8 mouse cellular contexts compared by ENCODE assay signal in the genomic region with DNA sequence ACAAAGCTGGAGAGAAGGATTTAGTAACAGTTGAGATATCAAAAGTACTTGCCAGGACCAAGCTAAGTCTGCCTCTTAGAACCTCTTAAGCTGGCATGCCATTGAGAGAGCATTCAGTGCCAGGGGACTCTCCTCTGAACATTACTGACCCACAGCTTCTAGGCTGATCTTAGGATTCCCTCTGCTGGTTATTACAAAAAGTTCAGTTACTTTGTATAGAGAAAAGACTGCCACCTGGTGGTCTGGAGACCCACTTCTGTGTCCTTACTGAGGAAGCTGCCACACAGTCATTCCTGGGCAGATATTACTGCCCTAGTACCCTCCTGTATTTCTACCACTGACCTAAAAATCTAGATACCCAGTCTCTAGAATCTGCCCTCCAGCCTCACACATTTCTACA.
DNase-seq lines count a peak whose midpoint lies in the region; ATAC-seq lines count a peak whose summit lies in the region.

No protein-coding gene starts in this region.

- H3K27ac ChIP-seq in forebrain, embryonic 10.5 days, result no peak overlapping the region
- peak overlapping the region; percentile 24; the same call in 1 of the 2 replicates for H3K27ac ChIP-seq in heart, embryonic 16.5 days (ENCODE audit: low read length)
- H3K27ac ChIP-seq in liver, embryonic 11.5 days (ENCODE audit: low read depth, low read length), result no peak overlapping the region
- no peak overlapping the region for H3K27ac ChIP-seq in stomach, embryonic 14.5 days (ENCODE audit: low read length)

- peaks cover 26% of the 10 kb centered on the region for H3K4me1 ChIP-seq in forebrain, embryonic 10.5 days
- peaks cover 6% of the 10 kb centered on the region for H3K4me1 ChIP-seq in heart, embryonic 16.5 days (ENCODE audit: control insufficient read depth, insufficient read depth, low read length)
- H3K4me1 ChIP-seq in liver, embryonic 11.5 days (replicated peaks; ENCODE audit: control insufficient read depth, insufficient read depth, low read length), result no peaks in the 10 kb centered on the region
- no peaks in the 10 kb centered on the region for H3K4me1 ChIP-seq in stomach, embryonic 14.5 days (ENCODE audit: control insufficient read depth, insufficient read depth, low read length)

- no peaks in the 10 kb centered on the region for H3K9me3 ChIP-seq in forebrain, embryonic 10.5 days
- H3K9me3 ChIP-seq in heart, embryonic 16.5 days (replicated peaks; ENCODE audit: control insufficient read depth, low read length), result no peaks in the 10 kb centered on the region
- no peaks in the 10 kb centered on the region for H3K9me3 ChIP-seq in liver, embryonic 11.5 days (ENCODE audit: control insufficient read depth, low read length)
- no peaks in the 10 kb centered on the region for H3K9me3 ChIP-seq in stomach, embryonic 14.5 days (ENCODE audit: control insufficient read depth, low read depth, low read length)

- no peaks in the 10 kb centered on the region for H3K27me3 ChIP-seq in forebrain, embryonic 10.5 days (ENCODE audit: poor library complexity, severe bottlenecking)
- H3K27me3 ChIP-seq in heart, embryonic 16.5 days (ENCODE audit: control insufficient read depth, insufficient read depth, low read length), result peaks cover 22% of the 10 kb centered on the region
- H3K27me3 ChIP-seq in liver, embryonic 11.5 days (replicated peaks; ENCODE audit: control insufficient read depth, insufficient read depth, low read length), result no peaks in the 10 kb centered on the region
- H3K27me3 ChIP-seq in stomach, embryonic 14.5 days (ENCODE audit: control insufficient read depth, insufficient read depth, low read length), result no peaks in the 10 kb centered on the region

- no peak overlapping the region for H3K9ac ChIP-seq in heart, embryonic 16.5 days (ENCODE audit: low read length)
- H3K9ac ChIP-seq in liver, embryonic 11.5 days (ENCODE audit: low read depth, low read length), result no peak overlapping the region
- H3K9ac ChIP-seq in stomach, embryonic 14.5 days (replicated peaks; ENCODE audit: low read depth, low read length), result no peak overlapping the region

- no peak overlapping the region for H3K4me3 ChIP-seq in forebrain, embryonic 10.5 days
- H3K4me3 ChIP-seq in heart, embryonic 16.5 days (ENCODE audit: low read length), result no peak overlapping the region
- H3K4me3 ChIP-seq in liver, embryonic 11.5 days (ENCODE audit: low read depth, low read length), result no peak overlapping the region
- H3K4me3 ChIP-seq in stomach, embryonic 14.5 days (ENCODE audit: low read depth, low read length), result no peak overlapping the region

- H3K4me2 ChIP-seq in heart, embryonic 16.5 days (ENCODE audit: low read depth, low read length), result no peak overlapping the region
- H3K4me2 ChIP-seq in liver, embryonic 11.5 days, result no peak overlapping the region
- no peak overlapping the region for H3K4me2 ChIP-seq in stomach, embryonic 14.5 days (replicated peaks; ENCODE audit: low read depth, low read length)

- DNase-seq in brain, adult 2 months (ENCODE audit: low read depth, low spot score), result peak; percentile 95
- peak; percentile 49 for DNase-seq in forebrain, embryonic 10.5 days (ENCODE audit: extremely low spot score, low spot score)
- DNase-seq in kidney, postnatal 10 days, result peak; percentile 85
- DNase-seq in liver, embryonic 11.5 days (ENCODE audit: low spot score), result no peak
- DNase-seq in natural killer cell, adult 2 months (ENCODE audit: low spot score in 2 of 2), result peak; percentile 62 to 76

- peaks cover 83% of the 10 kb centered on the region for H3K36me3 ChIP-seq in forebrain, embryonic 10.5 days (replicated peaks)
- H3K36me3 ChIP-seq in heart, embryonic 16.5 days (ENCODE audit: control insufficient read depth, insufficient read depth), result peaks cover 8% of the 10 kb centered on the region; the same call in 1 of the 2 replicates
- H3K36me3 ChIP-seq in liver, embryonic 11.5 days (ENCODE audit: control insufficient read depth, insufficient read depth, low read length), result peaks cover 9% of the 10 kb centered on the region
- peaks cover 19% of the 10 kb centered on the region for H3K36me3 ChIP-seq in stomach, embryonic 14.5 days (ENCODE audit: control insufficient read depth, insufficient read depth, low read length)

- peak; percentile 90 for ATAC-seq in CD4-positive, CD25-positive, alpha-beta regulatory T cell, adult 4 months
- peak; percentile 90 for ATAC-seq in heart, embryonic 16.5 days (replicated peaks; ENCODE audit: extremely low read depth, insufficient read depth, low FRiP score)
- 0 out of 2 replicates have a peak, but pooled peaks have one; percentile 27 for ATAC-seq in liver, embryonic 11.5 days (replicated peaks; ENCODE audit: low FRiP score)
- ATAC-seq in stomach, embryonic 14.5 days (ENCODE audit: insufficient number of reproducible peaks, insufficient read depth, low FRiP score, low read depth), result peak; percentile 39; the same call in 1 of the 2 replicates

Comparison
In these comparisons a context has a peak if more than half of its experiments do, and no peak if none do; other contexts are left out.
1. ATAC-seq: peak in every context shown above with its lines; median percentile 90 in CD4-positive, CD25-positive, alpha-beta regulatory T cell, adult 4 months; 90 in heart, embryonic 16.5 days; 39 in stomach, embryonic 14.5 days; 27 in liver, embryonic 11.5 days.